Mouse (Mus musculus): ENCODE data around the gene Cpn1.

Gene Cpn1

GRCm38 (mm10) chr19:43912775-43913486 lies 73.4 kb downstream of the Cpn1 start:
- no peak for DNase-seq (ENCODE audit: low spot score in 2 of 2)

- DNase-seq (ENCODE audit: low spot score in 2 of 2): no peak
Measured at GRCm38 (mm10) chr19:43906492-43906891, 79.9 kb downstream of the Cpn1 start.

Data from spleen, postnatal 4 days (tissue).